Mouse (Mus musculus): ENCODE data around the gene Gm27021.

DNA sequence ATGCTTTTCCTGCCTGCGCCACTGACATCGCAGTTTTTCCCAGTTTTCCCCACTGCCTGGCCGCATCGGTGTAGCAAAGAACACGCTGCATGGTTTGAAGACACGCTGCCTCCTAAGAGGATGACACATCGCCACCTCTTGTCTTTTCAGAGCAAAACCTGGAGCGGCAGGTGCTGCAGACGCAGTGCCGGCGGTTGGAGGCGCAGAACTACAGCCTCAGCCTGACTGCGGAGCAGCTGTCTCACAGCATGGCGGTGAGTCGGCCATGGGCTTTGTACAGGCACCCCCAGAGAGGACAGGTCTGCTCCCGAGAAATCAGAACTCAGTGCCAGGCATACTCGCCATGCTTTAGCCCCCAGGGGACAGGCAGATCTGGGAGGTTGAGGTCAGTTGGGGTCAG, 90.1 kb downstream of the Gm27021 start:
- no peak for TF ChIP-seq CTCF (IDR thresholded peaks at IDR 0.05; ENCODE audit: control insufficient read depth, insufficient read depth, insufficient replicate concordance, low read depth, low read length)
- no peak for TF ChIP-seq POLR2A (IDR thresholded peaks at IDR 0.05; ENCODE audit: control insufficient read depth, low read depth, low read length)
